Mouse (Mus musculus) C2C12 (cell line): Measurements from ENCODE around the gene Spns2. TPM values are rescaled to one million over a fixed set of nuclear protein-coding genes. Genes with fewer than 3 reads are reported as not detected.
A peak's percentile ranks its signal among the peaks of the same experiment; 100 is the strongest.

Experiments
- H3K27me3 ChIP-seq: one replicate; pipeline ENCODE4 v1.6.1; 2011; ENCODE audit not compliant: control insufficient read depth, insufficient read depth, insufficient read length
- H3K36me3 ChIP-seq: one replicate; pipeline ENCODE4 v1.6.1; 2011; ENCODE audit not compliant: control insufficient read depth, insufficient read depth
- H3K4me3 ChIP-seq: one replicate; pipeline ENCODE4 v1.5.1; 2011; ENCODE audit warnings: mild to moderate bottlenecking, control low read depth; ENCODE audit not compliant: poor library complexity, insufficient read depth, severe bottlenecking
- H3K79me2 ChIP-seq: one replicate; pipeline ENCODE4 v1.6.1; 2011; ENCODE audit not compliant: control insufficient read depth, insufficient read depth
- H3K79me3 ChIP-seq: one replicate; pipeline ENCODE4 v1.6.1; 2011; ENCODE audit warnings: low read depth, control low read depth
- H3ac ChIP-seq: one replicate; pipeline ENCODE3; 2011; ENCODE audit warnings: low read depth; ENCODE audit not compliant: control insufficient read depth, insufficient read length
- CEBPB ChIP-seq: IDR thresholded peaks from one replicate; pipeline ENCODE4 v1.6.1; 2011; ENCODE audit warnings: low read depth, mild to moderate bottlenecking, control low read depth, moderate library complexity
- CTCF ChIP-seq: IDR thresholded peaks from one replicate; pipeline ENCODE4 v1.5.1; 2011; ENCODE audit not compliant: control insufficient read depth, insufficient read depth, insufficient read length
- FOSL1 ChIP-seq: IDR thresholded peaks from one replicate; pipeline ENCODE4 v1.8.0; 2011; ENCODE audit warnings: mild to moderate bottlenecking, low read length; ENCODE audit not compliant: poor library complexity, insufficient read depth, severe bottlenecking
- MAX ChIP-seq: IDR thresholded peaks from one replicate; pipeline ENCODE4 v1.6.1; 2011; ENCODE audit warnings: mild to moderate bottlenecking, control low read depth
- MYOD1 ChIP-seq: IDR thresholded peaks from one replicate; pipeline ENCODE4 v1.6.1; 2011; ENCODE audit warnings: low read depth; ENCODE audit not compliant: control insufficient read depth, insufficient read length
- MYOG ChIP-seq: IDR thresholded peaks from one replicate; pipeline ENCODE4 v1.6.1; 2011; ENCODE audit not compliant: control insufficient read depth, insufficient read length; ENCODE audit errors: extremely low read depth
- USF1 ChIP-seq: IDR thresholded peaks from one replicate; pipeline ENCODE4 v1.6.1; 2011; ENCODE audit warnings: low read depth, mild to moderate bottlenecking, control low read depth, moderate library complexity
- long read RNA-seq, 2 experiments: library from polyadenylated mRNA; unstranded; transcript quantifications; one replicate each; pipeline ENCODE4 v2.0.0; 2019 to 2020
- polyA plus RNA-seq: library from polyadenylated mRNA; unstranded; fragments of >200 nt; fragmentation: generic; extraction: Trizol; gene quantifications from one replicate; pipeline ENCODE4 v1.2.1, GENCODE M21; 2012; ENCODE audit warnings: missing spikeins

The Spns2 gene
- polyA plus RNA-seq = 0.37 TPM
- long read RNA-seq, experiment 1 = 0 reads
- long read RNA-seq, experiment 2, partial matches to known transcripts = 1 of 1 reads
- long read RNA-seq, experiment 2, other reads (novel, unspliced or antisense) = 0 of 1 reads

GRCm38 (mm10) chr11:72489881-72490301 lies at the start of gene Spns2:
Gene Spns2, minus strand, starts transcription at chr11:72489904.
- H3K27me3 ChIP-seq = peaks cover 32% of the 10 kb centered on the region
- H3K79me3 ChIP-seq = no peaks in the 10 kb centered on the region
- H3ac ChIP-seq = peak within 1 kb of the TSS; percentile 14
- H3K4me3 ChIP-seq = peak within 1 kb of the TSS; percentile 11
- no peak for TF ChIP-seq CEBPB
- TF ChIP-seq CTCF = peak; percentile 52
- no peaks in the 10 kb centered on the region for H3K36me3 ChIP-seq
- H3K79me2 ChIP-seq = no peaks in the 10 kb centered on the region

DNA sequence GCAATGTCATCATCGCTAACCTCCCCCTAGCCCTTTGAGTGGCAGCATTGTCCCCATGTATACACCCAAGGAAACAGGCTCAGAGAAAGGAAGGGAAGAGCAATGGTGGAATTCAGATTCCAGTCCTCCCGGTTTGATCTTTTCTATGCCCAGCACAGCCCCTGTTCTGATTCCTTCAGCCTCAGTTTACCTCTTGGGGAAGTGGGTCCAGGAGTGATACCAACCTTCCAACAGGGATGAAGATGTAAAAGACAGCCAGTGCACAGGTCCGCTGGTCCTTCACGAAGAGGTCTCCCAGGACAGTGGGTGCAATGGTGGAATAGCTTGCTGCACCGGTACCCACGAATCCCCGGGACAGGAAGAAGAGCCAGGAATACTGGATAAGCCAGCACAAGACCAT lies 49.1 kb upstream of the Spns2 start:
- Histone ChIP-seq H3K79me3 (no peaks in the 10 kb centered on the region), H3K79me2 (no peaks in the 10 kb centered on the region), H3K27me3 (no peaks in the 10 kb centered on the region), H3K36me3 (no peaks in the 10 kb centered on the region), H3ac (no peak overlapping the region), H3K4me3 (no peak overlapping the region)
- TF ChIP-seq CEBPB (no peak), CTCF (no peak), MYOG (no peak), MAX (no peak), USF1 (no peak), MYOD1 (no peak), FOSL1 (no peak)

DNA sequence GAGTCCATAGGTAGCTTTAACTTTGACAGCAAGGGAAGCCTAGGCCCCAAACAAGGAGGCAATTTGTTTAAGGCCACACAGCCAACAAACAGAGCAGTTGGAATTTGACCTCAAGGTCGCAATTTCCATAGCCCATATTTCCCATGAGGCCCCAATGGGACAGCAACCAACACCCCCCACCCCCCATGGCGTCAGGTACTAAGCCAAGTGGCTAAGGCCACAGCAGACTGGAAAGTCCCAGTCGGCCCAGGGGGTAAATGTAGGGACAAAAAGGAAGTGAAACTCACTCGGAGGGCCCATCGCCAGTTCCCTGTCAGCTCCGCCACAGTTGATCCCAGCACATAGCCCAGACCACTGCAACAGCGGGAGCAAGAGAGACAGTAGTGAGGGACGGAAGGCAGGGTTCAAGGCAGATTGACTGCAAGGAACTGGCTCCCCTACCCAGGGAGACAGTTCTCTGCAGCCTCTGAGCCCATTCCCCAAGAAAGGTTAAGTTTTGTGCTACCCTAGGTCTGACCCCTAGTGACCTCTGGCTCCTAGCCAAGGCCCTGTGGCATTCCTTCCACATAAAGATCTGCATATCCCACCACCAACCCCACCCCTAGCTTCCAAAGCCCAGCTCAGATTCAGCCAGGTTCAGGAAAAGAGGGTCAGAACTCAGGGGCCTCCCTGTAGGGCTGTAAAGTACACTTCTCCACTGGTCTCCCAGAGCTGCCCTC lies 48.5 kb upstream of the Spns2 start:
- Histone ChIP-seq H3K79me3 (no peaks in the 10 kb centered on the region), H3K79me2 (no peaks in the 10 kb centered on the region), H3K27me3 (no peaks in the 10 kb centered on the region), H3K4me3 (no peak overlapping the region), H3ac (no peak overlapping the region), H3K36me3 (no peaks in the 10 kb centered on the region)
- TF ChIP-seq FOSL1 = no peak
- no peak for TF ChIP-seq MAX
- no peak for TF ChIP-seq USF1
- no peak for TF ChIP-seq MYOG
- TF ChIP-seq MYOD1 = no peak
- TF ChIP-seq CEBPB = no peak
- TF ChIP-seq CTCF = no peak

DNA sequence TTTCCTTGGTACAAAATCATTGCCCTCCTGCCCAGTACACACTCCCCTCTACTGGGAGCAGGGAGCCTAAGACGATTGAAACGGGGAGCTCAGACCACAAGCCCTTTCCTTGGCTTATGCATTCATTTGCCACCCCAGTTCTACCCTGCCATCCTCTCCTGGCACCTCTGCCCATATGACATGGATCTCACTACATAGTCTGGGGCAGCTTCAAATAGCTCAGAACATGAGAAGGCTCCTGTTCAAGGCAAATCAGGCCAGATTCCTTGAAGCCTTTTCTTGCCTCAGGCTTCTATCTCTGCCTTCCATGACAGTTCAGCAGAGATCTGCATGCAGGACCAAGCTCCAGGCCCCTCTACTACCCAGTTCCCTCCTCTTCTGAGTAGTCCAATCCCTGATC lies 47.8 kb upstream of the Spns2 start:
- no peaks in the 10 kb centered on the region for H3K27me3 ChIP-seq
- no peaks in the 10 kb centered on the region for H3K79me3 ChIP-seq
- H3K4me3 ChIP-seq = no peak overlapping the region
- H3K36me3 ChIP-seq = no peaks in the 10 kb centered on the region
- TF ChIP-seq MYOD1 (no peak), MYOG (no peak), FOSL1 (no peak), CEBPB (no peak), MAX (no peak), USF1 (no peak), CTCF (no peak)
- H3K79me2 ChIP-seq = no peaks in the 10 kb centered on the region
- no peak overlapping the region for H3ac ChIP-seq

- no peak overlapping the region for H3ac ChIP-seq
- TF ChIP-seq CEBPB (no peak), MYOG (no peak), FOSL1 (no peak), USF1 (no peak), MAX (no peak), MYOD1 (no peak), CTCF (no peak)
- no peaks in the 10 kb centered on the region for H3K36me3 ChIP-seq
- H3K4me3 ChIP-seq = no peak overlapping the region
- no peaks in the 10 kb centered on the region for H3K79me3 ChIP-seq
- H3K27me3 ChIP-seq = no peaks in the 10 kb centered on the region
- no peaks in the 10 kb centered on the region for H3K79me2 ChIP-seq
Observed at GRCm38 (mm10) chr11:72535519-72535918, 45.8 kb upstream of the Spns2 start.

GRCm38 (mm10) chr11:72532890-72533289 lies 43.2 kb upstream of the Spns2 start:
- Histone ChIP-seq H3K4me3 (no peak overlapping the region), H3ac (no peak overlapping the region), H3K27me3 (peaks cover 17% of the 10 kb centered on the region), H3K79me3 (no peaks in the 10 kb centered on the region), H3K36me3 (no peaks in the 10 kb centered on the region), H3K79me2 (no peaks in the 10 kb centered on the region)
- TF ChIP-seq MYOD1 (no peak), FOSL1 (no peak), MYOG (no peak), USF1 (no peak), CTCF (no peak), CEBPB (no peak), MAX (no peak)
